Mouse (Mus musculus) WW6 (cell line): Measurements from ENCODE around the gene Mast1.

Experiments
- DNase-seq: peaks from one replicate; pipeline ENCODE4 v3.0.0-alpha.2; 2013; ENCODE audit warnings: low read depth, low spot score

Mast1 gene

GRCm38 (mm10) chr8:84873016-84873415 lies 64.1 kb downstream of the Mast1 start:
- DNase-seq = no peak

- DNase-seq = peak; percentile 40
These were observed 64.7 kb downstream of the Mast1 start for GRCm38 (mm10) chr8:84872309-84872965.

- peak; percentile 33 for DNase-seq
These were observed 65.5 kb downstream of the Mast1 start, which contains the start of gene Syce2 for GRCm38 (mm10) chr8:84871376-84872308. Gene Syce2, plus strand, starts transcription at chr8:84872111.
